Mouse (Mus musculus): Measurements from ENCODE around the gene Pgrmc2. TPM values are rescaled to one million over a fixed set of nuclear protein-coding genes. Genes with fewer than 3 reads are reported as not detected.

The Pgrmc2 gene
- polyA plus RNA-seq (2015; fragmentation: Nextera tagmentation; extraction: Ambion mirVana) = 41.7 and 44.5 TPM in 2 replicates

DNA sequence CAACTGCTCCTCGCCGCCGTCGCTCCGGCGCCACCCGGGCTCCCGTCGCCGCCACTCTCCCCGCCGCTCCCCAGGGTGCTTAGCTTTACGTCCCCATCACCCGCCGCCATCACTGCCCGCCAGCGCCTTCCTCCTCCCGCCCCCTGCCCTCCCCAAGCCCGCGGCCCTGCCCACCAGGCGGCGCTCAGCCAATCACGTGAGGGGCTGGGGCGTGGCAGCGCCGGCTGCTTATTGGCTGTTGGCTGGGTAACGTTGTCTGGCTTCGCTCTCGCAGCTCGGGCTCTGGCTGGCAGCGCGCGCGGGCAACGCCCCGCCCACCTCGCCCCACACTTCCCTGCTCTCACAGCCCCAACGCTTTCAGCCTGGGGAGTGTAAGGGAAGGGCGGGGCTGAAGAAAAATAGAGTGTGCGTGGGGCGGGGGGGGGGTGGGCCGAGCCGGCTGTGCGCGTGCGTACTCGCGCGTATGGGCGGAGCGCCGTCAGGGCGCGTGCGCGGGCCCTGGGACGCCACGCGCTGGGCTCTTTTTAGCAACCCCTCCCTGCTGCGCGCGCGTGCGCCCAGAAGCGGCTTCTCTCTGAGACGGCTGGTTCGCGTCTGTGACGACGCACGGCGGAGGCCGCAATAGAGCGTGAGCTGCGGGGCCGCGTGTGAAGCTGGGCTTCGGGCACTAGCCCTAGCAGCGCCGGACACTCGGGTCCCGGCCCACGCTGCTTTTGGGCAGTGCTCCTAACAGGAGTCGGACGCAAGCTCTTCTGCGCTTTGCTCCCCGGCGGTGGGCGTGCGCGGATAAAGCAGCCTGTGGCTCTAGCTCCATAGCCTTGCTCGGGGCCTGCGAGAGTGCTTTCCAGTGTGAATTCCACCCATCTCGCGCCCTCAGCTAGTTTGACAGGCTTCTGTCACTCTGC, at the start of gene Pgrmc2:
Gene Pgrmc2, minus strand, starts transcription at position 162 of the 905 bp plus-strand sequence.
- Histone ChIP-seq H3K4me3 (peak within 1 kb of the TSS; percentile 91), H3K4me2 (peak within 1 kb of the TSS; percentile 82), H3K4me1 (peaks cover 9% of the 10 kb centered on the region), H3K9ac (peak within 1 kb of the TSS; percentile 92), H3K27ac (peak within 1 kb of the TSS; percentile 95), H3K36me3 (no peaks in the 10 kb centered on the region), H3K9me3 (no peaks in the 10 kb centered on the region), H3K27me3 (no peaks in the 10 kb centered on the region)
- WGBS = under 1% methylated on average over 90 of the region's 95 CpGs
- peak; percentile 100 for ATAC-seq (ENCODE audit: insufficient number of reproducible peaks, insufficient read depth, low FRiP score, low TSS enrichment, low read depth)

DNA sequence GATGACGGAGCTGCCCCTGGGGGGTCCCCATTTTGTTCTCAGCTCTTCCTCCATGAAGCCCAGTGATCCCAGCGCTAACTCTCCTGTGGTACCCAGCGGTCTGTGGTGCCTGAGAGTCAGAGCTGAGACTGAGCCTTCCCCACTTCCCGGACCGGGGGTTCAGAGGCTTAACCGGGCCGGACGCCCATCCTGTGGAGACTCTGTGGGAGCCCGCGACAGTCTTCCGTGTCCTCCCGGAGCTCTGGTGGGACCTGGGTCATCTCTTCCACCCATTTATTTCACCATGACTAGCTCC, 41.1 kb upstream of the Pgrmc2 start:
- Histone ChIP-seq H3K9ac (no peak overlapping the region), H3K9me3 (no peaks in the 10 kb centered on the region), H3K4me3 (no peak overlapping the region), H3K4me1 (no peaks in the 10 kb centered on the region), H3K36me3 (no peaks in the 10 kb centered on the region), H3K27ac (no peak overlapping the region), H3K27me3 (peaks cover 13% of the 10 kb centered on the region), H3K4me2 (peak overlapping the region; percentile 28)
- ATAC-seq (ENCODE audit: insufficient number of reproducible peaks, insufficient read depth, low FRiP score, low TSS enrichment, low read depth) = no peak
- WGBS = 21% methylated on average over 12 of the region's 12 CpGs

DNA sequence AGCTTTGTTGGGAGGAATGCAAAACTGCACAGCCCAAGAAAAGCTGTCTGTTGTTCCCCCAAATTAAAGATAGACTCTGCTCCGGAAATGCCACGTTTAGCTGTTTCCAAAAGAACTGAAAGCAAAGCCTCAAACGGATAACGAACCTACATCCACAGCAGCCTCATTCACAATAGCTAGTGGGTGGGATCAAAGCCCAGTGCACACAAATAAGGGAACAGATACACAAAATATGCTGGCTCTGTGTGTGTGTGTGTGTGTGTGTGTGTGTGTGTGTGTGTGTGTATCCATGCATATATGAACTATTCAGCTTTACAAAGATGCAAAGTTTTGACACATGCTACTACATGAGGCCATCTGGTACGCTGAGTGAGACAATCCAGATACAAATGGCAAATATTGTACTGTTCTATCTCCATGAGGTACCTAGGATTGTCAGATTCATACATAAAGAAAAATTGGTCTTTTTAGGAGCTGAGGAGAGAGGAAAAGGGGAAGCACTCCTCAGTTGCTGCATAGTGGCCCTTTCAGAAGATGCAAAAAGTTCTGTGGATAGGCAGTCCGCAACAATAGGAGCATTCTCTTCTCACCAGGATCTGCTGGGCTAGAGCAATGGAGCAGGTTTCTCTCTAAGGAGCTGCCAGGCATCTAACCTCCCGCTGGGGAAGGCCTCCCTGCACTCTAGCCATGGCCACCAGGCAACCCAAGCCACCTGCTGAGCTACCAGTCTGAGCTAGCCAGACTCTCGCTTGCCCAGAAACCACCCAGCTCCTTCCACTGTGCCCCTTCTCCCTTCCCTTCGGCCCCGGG, 40.5 kb upstream of the Pgrmc2 start:
- Histone ChIP-seq H3K4me1 (no peaks in the 10 kb centered on the region), H3K4me3 (no peak overlapping the region), H3K27me3 (peaks cover 13% of the 10 kb centered on the region), H3K9ac (no peak overlapping the region), H3K4me2 (peak overlapping the region; percentile 28), H3K36me3 (no peaks in the 10 kb centered on the region), H3K9me3 (no peaks in the 10 kb centered on the region), H3K27ac (no peak overlapping the region)
- no peak for ATAC-seq (ENCODE audit: insufficient number of reproducible peaks, insufficient read depth, low FRiP score, low TSS enrichment, low read depth)
- WGBS = 33% methylated on average over 10 of the region's 10 CpGs

DNA sequence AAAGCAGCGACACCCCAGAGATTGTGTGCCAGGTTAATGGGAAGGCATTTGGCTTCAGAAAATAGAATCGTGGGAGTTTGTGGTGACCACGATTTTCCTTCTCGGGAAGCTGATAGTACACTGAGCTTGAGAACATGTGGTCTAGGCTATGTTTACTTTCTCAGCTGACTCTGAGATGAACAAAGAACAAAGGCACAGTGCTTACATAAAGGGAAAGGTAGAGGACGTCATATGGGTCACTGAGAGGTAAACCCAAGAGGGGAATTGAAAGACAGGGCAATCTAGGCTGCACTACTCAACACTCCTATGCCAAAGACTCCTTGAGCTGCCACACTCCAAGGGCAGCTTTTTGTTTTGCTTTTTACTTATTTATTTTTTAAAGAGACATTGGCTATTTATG, 35.3 kb upstream of the Pgrmc2 start:
- no peak overlapping the region for H3K9ac ChIP-seq
- H3K27ac ChIP-seq = no peak overlapping the region
- H3K9me3 ChIP-seq = no peaks in the 10 kb centered on the region
- no peak overlapping the region for H3K4me3 ChIP-seq
- WGBS = 70% methylated on average over 5 of the region's 5 CpGs
- H3K36me3 ChIP-seq = no peaks in the 10 kb centered on the region
- H3K4me2 ChIP-seq = no peak overlapping the region
- no peaks in the 10 kb centered on the region for H3K27me3 ChIP-seq
- no peak for ATAC-seq (ENCODE audit: insufficient number of reproducible peaks, insufficient read depth, low FRiP score, low TSS enrichment, low read depth)
- no peaks in the 10 kb centered on the region for H3K4me1 ChIP-seq

DNA sequence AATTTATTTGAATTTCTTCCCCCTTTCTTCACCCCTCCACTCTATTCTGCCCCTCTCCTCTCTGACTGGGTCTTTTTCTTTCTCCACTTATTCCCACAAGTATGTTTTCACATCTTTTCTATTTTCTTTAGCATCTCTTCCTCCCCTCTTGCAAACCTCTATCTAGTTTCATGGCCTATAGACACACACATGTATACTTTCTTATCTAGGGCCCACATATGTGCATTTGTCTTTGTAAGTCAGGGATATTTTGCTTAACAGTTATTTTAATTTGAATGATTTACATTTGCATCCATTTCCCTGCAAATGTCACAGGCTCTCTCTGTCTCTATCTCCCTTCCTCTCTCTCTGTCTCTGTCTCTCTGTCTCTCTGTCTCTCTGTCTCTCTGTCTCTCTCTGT, 34.6 kb upstream of the Pgrmc2 start:
- no peak for ATAC-seq (ENCODE audit: insufficient number of reproducible peaks, insufficient read depth, low FRiP score, low TSS enrichment, low read depth)

DNA sequence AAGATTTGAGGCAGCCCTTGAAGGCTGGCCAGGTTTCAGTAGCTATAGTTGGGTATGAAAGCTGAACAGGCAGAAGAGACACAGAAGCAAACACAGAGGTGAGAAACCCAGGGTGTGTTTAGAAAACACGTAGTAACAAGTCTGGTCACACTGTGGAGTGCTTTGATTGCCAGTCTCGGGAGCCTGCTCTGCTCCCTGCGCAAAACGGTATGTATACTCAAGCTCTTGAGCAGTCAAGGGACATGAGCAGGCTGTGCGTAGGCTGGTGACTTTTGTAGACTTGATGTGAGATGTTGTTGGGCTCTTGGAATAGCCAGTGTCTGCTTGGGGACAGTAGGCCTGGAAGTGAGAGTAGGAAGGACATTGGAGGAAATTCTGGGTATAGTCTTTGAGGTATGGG, 30.3 kb upstream of the Pgrmc2 start:
- Histone ChIP-seq H3K9me3 (no peaks in the 10 kb centered on the region), H3K4me1 (no peaks in the 10 kb centered on the region), H3K9ac (no peak overlapping the region), H3K27ac (no peak overlapping the region), H3K27me3 (no peaks in the 10 kb centered on the region), H3K36me3 (no peaks in the 10 kb centered on the region), H3K4me3 (no peak overlapping the region), H3K4me2 (no peak overlapping the region)
- no peak for ATAC-seq (ENCODE audit: insufficient number of reproducible peaks, insufficient read depth, low FRiP score, low TSS enrichment, low read depth)
- 80% methylated on average over 5 of the region's 5 CpGs for WGBS

More for the DNA sequence above, 34.6 kb upstream of the Pgrmc2 start:
- no peak overlapping the region for H3K4me3 ChIP-seq
- no peaks in the 10 kb centered on the region for H3K4me1 ChIP-seq
- H3K27me3 ChIP-seq = no peaks in the 10 kb centered on the region
- no peaks in the 10 kb centered on the region for H3K9me3 ChIP-seq
- no peaks in the 10 kb centered on the region for H3K36me3 ChIP-seq
- H3K4me2 ChIP-seq = no peak overlapping the region
- no peak overlapping the region for H3K9ac ChIP-seq
- no peak overlapping the region for H3K27ac ChIP-seq

DNA sequence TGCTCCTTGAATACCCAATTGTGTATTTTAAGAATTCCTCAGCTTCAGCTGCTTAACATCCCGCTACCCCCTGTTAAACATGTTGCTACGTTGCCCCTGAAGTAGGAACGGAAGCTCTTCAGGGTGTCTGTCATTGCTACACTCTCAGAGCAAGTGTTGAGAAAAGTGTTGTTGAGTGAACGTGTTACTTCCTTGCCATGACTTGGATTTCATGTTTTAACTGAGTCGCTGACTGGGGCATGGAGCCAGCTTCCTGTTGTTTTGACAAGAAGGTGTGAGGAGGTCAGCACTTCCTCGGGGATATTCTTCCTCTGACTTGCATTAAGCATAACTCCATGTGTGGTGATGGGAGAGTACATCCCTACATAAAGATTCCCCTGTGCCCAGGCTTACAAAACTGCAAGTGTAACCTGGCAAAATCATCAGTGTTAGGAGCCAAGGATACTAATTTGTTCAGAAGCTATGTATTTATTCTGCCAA, 25.5 kb upstream of the Pgrmc2 start:
- Histone ChIP-seq H3K36me3 (no peaks in the 10 kb centered on the region), H3K9me3 (no peaks in the 10 kb centered on the region), H3K27ac (no peak overlapping the region), H3K27me3 (no peaks in the 10 kb centered on the region), H3K4me3 (no peak overlapping the region), H3K4me2 (no peak overlapping the region), H3K9ac (no peak overlapping the region), H3K4me1 (no peaks in the 10 kb centered on the region)
- ATAC-seq (ENCODE audit: insufficient number of reproducible peaks, insufficient read depth, low FRiP score, low TSS enrichment, low read depth) = no peak
- 43% methylated on average over 6 of the region's 6 CpGs for WGBS

DNA sequence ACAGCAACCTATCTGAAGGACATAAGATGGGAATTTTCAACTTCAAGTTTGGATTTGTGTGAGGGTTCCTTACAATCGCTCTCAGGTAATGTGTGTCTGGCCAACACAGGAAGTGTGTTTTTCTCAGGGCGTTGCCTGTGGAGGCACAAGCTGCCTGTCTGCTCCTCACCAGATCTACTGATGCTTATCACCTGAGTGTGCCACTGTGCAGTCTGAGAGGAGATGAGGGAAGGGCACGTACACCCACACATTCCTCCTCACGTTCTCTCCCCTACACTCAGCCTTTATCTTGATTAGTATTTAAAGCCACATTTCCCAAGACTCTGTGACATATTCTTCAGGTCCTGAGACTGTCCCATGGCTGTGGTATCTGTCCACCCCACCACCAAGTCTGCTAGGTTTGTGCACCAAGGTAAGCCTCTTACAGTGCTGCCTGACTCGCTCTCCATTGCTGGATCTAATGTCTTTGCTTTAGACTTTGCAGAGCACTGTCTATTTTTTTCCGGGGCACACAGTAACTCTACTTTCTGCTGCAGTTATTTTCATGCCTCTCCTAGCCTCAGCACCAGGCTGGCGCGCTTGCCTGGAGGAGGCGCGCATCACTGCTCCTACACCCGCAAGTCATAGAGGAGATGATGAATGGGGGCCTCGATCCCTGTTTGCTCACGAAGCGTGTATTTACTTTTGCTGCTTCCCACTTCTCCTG, 24.9 kb upstream of the Pgrmc2 start:
- H3K27me3 ChIP-seq = no peaks in the 10 kb centered on the region
- H3K36me3 ChIP-seq = no peaks in the 10 kb centered on the region
- 77% methylated on average over 14 of the region's 14 CpGs for whole genome bisulfite sequencing
- no peaks in the 10 kb centered on the region for H3K4me1 ChIP-seq
- H3K9ac ChIP-seq = no peak overlapping the region
- no peak overlapping the region for H3K4me3 ChIP-seq
- H3K27ac ChIP-seq = no peak overlapping the region
- no peaks in the 10 kb centered on the region for H3K9me3 ChIP-seq
- H3K4me2 ChIP-seq = no peak overlapping the region
- no peak for ATAC-seq (ENCODE audit: insufficient number of reproducible peaks, insufficient read depth, low FRiP score, low TSS enrichment, low read depth)

DNA sequence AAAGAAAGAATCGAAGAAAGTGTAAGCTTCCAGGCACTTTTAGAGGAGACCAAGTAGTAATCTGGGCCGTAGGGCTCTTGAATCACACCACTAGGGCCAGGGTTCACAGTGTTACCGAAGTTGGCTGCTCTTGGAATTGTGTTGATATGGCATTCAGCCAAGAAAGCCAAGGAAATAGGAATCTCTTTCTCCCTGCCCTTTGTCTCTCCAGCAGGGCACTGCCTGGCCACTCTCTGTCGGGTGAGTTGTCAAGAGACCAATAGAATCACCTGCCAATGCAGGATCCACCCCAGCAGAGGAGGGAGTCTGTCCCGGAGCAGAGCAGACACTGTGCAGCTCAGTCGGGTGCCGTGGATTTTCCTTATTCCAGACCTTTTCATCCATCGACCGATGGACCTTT, 19.1 kb upstream of the Pgrmc2 start:
- WGBS = 91% methylated on average over 9 of the region's 9 CpGs
- H3K9ac ChIP-seq = no peak overlapping the region
- H3K4me2 ChIP-seq = no peak overlapping the region
- no peaks in the 10 kb centered on the region for H3K36me3 ChIP-seq
- H3K27ac ChIP-seq = no peak overlapping the region
- ATAC-seq (ENCODE audit: insufficient number of reproducible peaks, insufficient read depth, low FRiP score, low TSS enrichment, low read depth) = no peak
- no peaks in the 10 kb centered on the region for H3K4me1 ChIP-seq
- H3K4me3 ChIP-seq = no peak overlapping the region
- no peaks in the 10 kb centered on the region for H3K27me3 ChIP-seq
- no peaks in the 10 kb centered on the region for H3K9me3 ChIP-seq

DNA sequence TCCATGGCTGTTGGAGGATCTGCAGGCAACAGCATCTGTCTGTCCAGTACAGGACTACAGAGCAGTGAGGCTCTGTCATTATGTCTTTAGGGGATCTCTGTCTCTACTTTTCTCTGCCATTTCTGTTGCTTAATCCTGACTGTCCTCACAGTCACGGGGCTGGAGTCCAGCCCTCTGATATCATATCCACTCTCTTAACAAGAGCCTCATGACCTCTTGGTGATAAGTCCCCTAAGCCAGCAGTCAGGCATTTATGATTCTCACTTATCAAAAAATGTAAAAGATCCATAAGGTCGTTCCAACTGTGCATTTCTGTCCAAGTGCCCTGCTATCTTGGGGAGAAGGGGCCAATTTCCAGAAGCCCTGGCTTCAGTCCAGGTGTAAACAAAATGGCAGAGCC, 17.3 kb upstream of the Pgrmc2 start:
- Histone ChIP-seq H3K27me3 (no peaks in the 10 kb centered on the region), H3K9me3 (no peaks in the 10 kb centered on the region), H3K9ac (no peak overlapping the region), H3K4me2 (no peak overlapping the region), H3K36me3 (no peaks in the 10 kb centered on the region), H3K4me1 (no peaks in the 10 kb centered on the region), H3K27ac (no peak overlapping the region), H3K4me3 (no peak overlapping the region)
- no peak for ATAC-seq (ENCODE audit: insufficient number of reproducible peaks, insufficient read depth, low FRiP score, low TSS enrichment, low read depth)
- WGBS = 77% methylated on average over 2 of the region's 2 CpGs

DNA sequence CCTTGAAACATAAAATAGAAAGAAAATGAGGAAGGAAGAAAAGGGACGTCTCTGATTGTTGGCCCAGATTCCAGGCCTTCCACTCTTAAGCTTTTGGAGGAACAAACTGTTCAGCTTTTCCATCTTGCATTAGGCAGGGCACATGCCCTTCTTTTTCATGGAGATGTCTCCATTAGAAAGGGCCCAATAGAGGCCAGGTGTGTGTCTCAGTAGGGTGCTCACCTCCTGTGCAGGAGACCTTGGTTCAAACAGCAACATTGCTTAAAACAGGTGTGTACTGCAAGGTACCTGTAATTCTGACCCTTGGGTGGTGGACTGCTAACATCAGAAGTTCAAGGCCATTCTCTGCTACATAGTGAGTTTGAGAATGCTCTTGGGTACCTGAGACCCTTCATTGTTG, 16.8 kb upstream of the Pgrmc2 start:
- no peak overlapping the region for H3K27ac ChIP-seq
- H3K36me3 ChIP-seq = no peaks in the 10 kb centered on the region
- H3K27me3 ChIP-seq = no peaks in the 10 kb centered on the region
- H3K4me3 ChIP-seq = no peak overlapping the region
- H3K4me1 ChIP-seq = no peaks in the 10 kb centered on the region
- H3K9me3 ChIP-seq = no peaks in the 10 kb centered on the region
- ATAC-seq (ENCODE audit: insufficient number of reproducible peaks, insufficient read depth, low FRiP score, low TSS enrichment, low read depth) = no peak
- 58% methylated on average over 1 of the region's 1 CpGs for WGBS
- no peak overlapping the region for H3K4me2 ChIP-seq
- H3K9ac ChIP-seq = no peak overlapping the region

Data from embryonic facial prominence, embryonic 13.5 days (tissue).